In genomic region chr8:48109373-48109855, GRCm38 (mm10) we compare ENCODE assay signal across 8 mouse cellular contexts. TPM values are rescaled to one million over a fixed set of nuclear protein-coding genes. Genes with fewer than 3 reads are reported as not detected.
A peak's percentile ranks its signal among the peaks of the same experiment; 100 is the strongest.
DNase-seq lines count a peak whose midpoint lies in the region; ATAC-seq lines count a peak whose summit lies in the region.

No protein-coding gene starts in this region.

- ATAC-seq in heart, embryonic 15.5 days (replicated peaks; ENCODE audit: insufficient number of reproducible peaks, insufficient read depth, low FRiP score, low read depth) = 0 out of 2 replicates have a peak, but pooled peaks have one; percentile 15
- ATAC-seq in hindbrain, embryonic 11.5 days (ENCODE audit: low FRiP score) = peak; percentile 57
- peak; percentile 69 for ATAC-seq in megakaryocyte progenitor cell, adult 5-6 weeks (replicated peaks; ENCODE audit: poor library complexity)

- H3K9ac ChIP-seq in heart, embryonic 15.5 days = peak overlapping the region; percentile 75
- H3K9ac ChIP-seq in hindbrain, embryonic 11.5 days (ENCODE audit: low read depth, low read length) = peak overlapping the region; percentile 69; the same call in 1 of the 2 replicates

- no peak for DNase-seq in heart, adult 18-20 months
- DNase-seq in WW6 (ENCODE audit: low read depth, low spot score) (peak; percentile 24), adipocyte (ENCODE audit: low spot score) (no peak)
- DNase-seq in hindbrain, embryonic 11.5 days (ENCODE audit: low spot score) = peak; percentile 20
- DNase-seq in spleen, postnatal 10 days (ENCODE audit: low spot score in 2 of 2) = no peak
- DNase-seq in layer of hippocampus, postnatal 36 days = no peak

- H3K9me3 ChIP-seq in heart, embryonic 15.5 days (replicated peaks) = peaks cover 8% of the 10 kb centered on the region; the same call in 1 of the 2 replicates
- H3K9me3 ChIP-seq in hindbrain, embryonic 11.5 days (ENCODE audit: control insufficient read depth, low read length) = no peaks in the 10 kb centered on the region

- peaks cover 9% of the 10 kb centered on the region for H3K4me1 ChIP-seq in heart, embryonic 15.5 days (replicated peaks)
- peaks cover 3% of the 10 kb centered on the region; the same call in 1 of the 2 replicates for H3K4me1 ChIP-seq in hindbrain, embryonic 11.5 days (replicated peaks; ENCODE audit: control insufficient read depth, insufficient read depth, low read length)

- no peak overlapping the region for H3K27ac ChIP-seq in heart, embryonic 15.5 days
- no peak overlapping the region for H3K27ac ChIP-seq in hindbrain, embryonic 11.5 days (ENCODE audit: low read depth, low read length)

- no peaks in the 10 kb centered on the region for H3K27me3 ChIP-seq in heart, embryonic 15.5 days
- no peaks in the 10 kb centered on the region for H3K27me3 ChIP-seq in hindbrain, embryonic 11.5 days (ENCODE audit: control insufficient read depth, insufficient read depth, low read length)

- WGBS in heart, embryonic 15.5 days = 27% methylated on average over 5 of the region's 5 CpGs
- 36% methylated on average over 5 of the region's 5 CpGs for WGBS in hindbrain, embryonic 11.5 days

- peak overlapping the region; percentile 91 for H3K4me2 ChIP-seq in heart, embryonic 15.5 days
- H3K4me2 ChIP-seq in hindbrain, embryonic 11.5 days (replicated peaks; ENCODE audit: low read depth, low read length) = peak overlapping the region; percentile 65

- H3K36me3 ChIP-seq in heart, embryonic 15.5 days = 0 out of 2 replicates have a peak, but pooled peaks cover 4% of the 10 kb centered on the region
- no peaks in the 10 kb centered on the region for H3K36me3 ChIP-seq in hindbrain, embryonic 11.5 days (ENCODE audit: control insufficient read depth, insufficient read depth, low read length)

- peak overlapping the region; percentile 88 for H3K4me3 ChIP-seq in heart, embryonic 15.5 days
- H3K4me3 ChIP-seq in hindbrain, embryonic 11.5 days (ENCODE audit: low read depth, low read length) = peak overlapping the region; percentile 68

RNA-seq across cellular contexts. Expression of gene Dctd, which starts 10.5 kb away (rescaled TPM):
- polyA plus RNA-seq in heart, embryonic 15.5 days (2015; fragmentation: Nextera tagmentation; extraction: Ambion mirVana) = 21.0 and 26.2 TPM in 2 replicates
- total RNA-seq in heart, adult 18-20 months (2021) = under 1 TPM; 0.82 to 0.87 TPM
- 30.8 and 31.4 TPM in 2 replicates for polyA plus RNA-seq in hindbrain, embryonic 11.5 days (2014; fragmentation: Nextera tagmentation; extraction: Ambion mirVana)
- 52.8 and 61.8 TPM in 2 replicates for total RNA-seq in megakaryocyte progenitor cell, adult 5-6 weeks (2015)
- total RNA-seq in megakaryocyte progenitor cell, adult 5-6 weeks (2017) = 59.5 and 67.3 TPM in 2 replicates
- 1 to 10 TPM; 6.7 to 8.8 TPM for total RNA-seq in layer of hippocampus, postnatal 36 days (2021)

Comparison
In these comparisons a context has a peak if more than half of its experiments do, and no peak if none do; other contexts are left out.
1. ATAC-seq: peak in every context shown above with its lines; median percentile 69 in megakaryocyte progenitor cell, adult 5-6 weeks; 57 in hindbrain, embryonic 11.5 days; 15 in heart, embryonic 15.5 days.
2. DNase-seq: peak in WW6 (single experiment) and hindbrain, embryonic 11.5 days (single experiment); none in heart, adult 18-20 months (0 of 2), adipocyte (single experiment), spleen, postnatal 10 days (0 of 2) and layer of hippocampus, postnatal 36 days (0 of 2).
3. RNA of gene Dctd, which starts 10.5 kb away (total RNA-seq): 52.8 to 67.3 TPM in megakaryocyte progenitor cell, adult 5-6 weeks; 6.7 to 8.8 TPM in layer of hippocampus, postnatal 36 days and 0.82 to 0.87 TPM in heart, adult 18-20 months; every median in the first group is over 4 times any median in the second.